26 mouse cellular contexts compared by ENCODE assay signal in genomic region chr17:27914742-27915141, GRCm38 (mm10). TPM values are rescaled to one million over a fixed set of nuclear protein-coding genes. Genes with fewer than 3 reads are reported as not detected.
A peak's percentile ranks its signal among the peaks of the same experiment; 100 is the strongest.
DNase-seq lines count a peak whose midpoint lies in the region; ATAC-seq and TF ChIP-seq lines count a peak whose summit lies in the region.
"Had no signal": no experiment of that assay in that cellular context is flagged by ENCODE, and none has a peak within 500 bp of the region (broad histone marks: within the 10 kb centered on the region; RNA-seq: fewer than 3 reads in every experiment).

No protein-coding gene starts in this region.

- H3K4me2 ChIP-seq in intestine, embryonic 15.5 days (replicated peaks): no peak overlapping the region
- peak overlapping the region; percentile 38; the same call in 1 of the 2 replicates for H3K4me2 ChIP-seq in intestine, postnatal 0 days (replicated peaks; ENCODE audit: low read depth)
- H3K4me2 ChIP-seq in forebrain, postnatal 0 days (ENCODE audit: low read depth): no peak overlapping the region
- H3K4me2 ChIP-seq: embryonic facial prominence, embryonic 13.5 days; embryonic facial prominence, embryonic 15.5 days; forebrain, embryonic 12.5 days had no signal

- H3K27ac ChIP-seq in intestine, embryonic 15.5 days: no peak overlapping the region
- H3K27ac ChIP-seq in intestine, postnatal 0 days (ENCODE audit: low read depth, low read length): no peak overlapping the region
- no peak overlapping the region for H3K27ac ChIP-seq in forebrain, postnatal 0 days (ENCODE audit: low read depth, low read length)
- H3K27ac ChIP-seq: embryonic facial prominence, embryonic 13.5 days; embryonic facial prominence, embryonic 15.5 days; forebrain, embryonic 10.5 days; forebrain, embryonic 12.5 days had no signal

- no peaks in the 10 kb centered on the region for H3K9me3 ChIP-seq in intestine, embryonic 15.5 days
- H3K9me3 ChIP-seq in intestine, postnatal 0 days (ENCODE audit: control insufficient read depth): no peaks in the 10 kb centered on the region
- H3K9me3 ChIP-seq in forebrain, postnatal 0 days (ENCODE audit: low read length): no peaks in the 10 kb centered on the region
- H3K9me3 ChIP-seq: embryonic facial prominence, embryonic 13.5 days; embryonic facial prominence, embryonic 15.5 days; forebrain, embryonic 10.5 days; forebrain, embryonic 12.5 days; G1E had no signal

- WGBS in intestine, embryonic 15.5 days: 47% methylated on average over 4 of the region's 4 CpGs
- WGBS in intestine, postnatal 0 days: 40% methylated on average over 4 of the region's 4 CpGs
- 90% methylated on average over 4 of the region's 4 CpGs for WGBS in forebrain, postnatal 0 days

- H3K27me3 ChIP-seq in intestine, embryonic 15.5 days (replicated peaks): no peaks in the 10 kb centered on the region
- no peaks in the 10 kb centered on the region for H3K27me3 ChIP-seq in intestine, postnatal 0 days (replicated peaks; ENCODE audit: control insufficient read depth, insufficient read depth, low read length)
- H3K27me3 ChIP-seq in forebrain, postnatal 0 days (ENCODE audit: insufficient read depth, low read length): no peaks in the 10 kb centered on the region
- H3K27me3 ChIP-seq: CH12.LX; embryonic facial prominence, embryonic 13.5 days; embryonic facial prominence, embryonic 15.5 days; forebrain, embryonic 12.5 days had no signal

- H3K4me3 ChIP-seq in intestine, embryonic 15.5 days (replicated peaks): no peak overlapping the region
- H3K4me3 ChIP-seq in intestine, postnatal 0 days (ENCODE audit: low read depth, low read length): no peak overlapping the region
- H3K4me3 ChIP-seq in forebrain, postnatal 0 days (ENCODE audit: low read depth, low read length): no peak overlapping the region
- H3K4me3 ChIP-seq: embryonic facial prominence, embryonic 13.5 days; embryonic facial prominence, embryonic 15.5 days; erythroblast, embryonic 14.5 days; forebrain, embryonic 10.5 days; forebrain, embryonic 12.5 days had no signal

- no peak for TF ChIP-seq CTCF in intestine, postnatal 0 days (IDR thresholded peaks at IDR 0.05; ENCODE audit: low read depth)
- no peak for TF ChIP-seq CTCF in forebrain, postnatal 0 days (IDR thresholded peaks at IDR 0.05; ENCODE audit: low read depth)

- no peak for DNase-seq in ovary, adult 18-20 months (ENCODE audit: low spot score)
- DNase-seq in forebrain, postnatal 0 days: no peak
- DNase-seq in ovary, postnatal 14 days (ENCODE audit: low spot score): no peak
- DNase-seq: adrenal gland, adult 2 months; adrenal gland, postnatal 10 days; adrenal gland, postnatal 25 days; B cell, adult 2 months; cerebellum, adult 11 months; cerebellum, adult 18-20 months; cerebellum, adult 8-10 months; cerebellum, adult 9-11 months; cerebellum, postnatal 14 days; cerebellum, postnatal 36 days; embryo, embryonic 11 days had no signal

- ATAC-seq in intestine, embryonic 15.5 days: peak; percentile 50
- ATAC-seq in intestine, postnatal 0 days: peak; percentile 66
- no peak for ATAC-seq in forebrain, postnatal 0 days
- ATAC-seq: CD4-positive, CD25-positive, alpha-beta regulatory T cell, adult 4 months; forebrain, embryonic 14.5 days; forebrain, embryonic 16.5 days had no signal

- no peaks in the 10 kb centered on the region for H3K36me3 ChIP-seq in intestine, embryonic 15.5 days
- no peaks in the 10 kb centered on the region for H3K36me3 ChIP-seq in intestine, postnatal 0 days (ENCODE audit: control insufficient read depth, insufficient read depth)
- H3K36me3 ChIP-seq in forebrain, postnatal 0 days (ENCODE audit: insufficient read depth): peaks cover 6% of the 10 kb centered on the region; the same call in 1 of the 2 replicates
- H3K36me3 ChIP-seq: embryonic facial prominence, embryonic 13.5 days had no signal

- peaks cover 11% of the 10 kb centered on the region for H3K4me1 ChIP-seq in intestine, embryonic 15.5 days (replicated peaks)
- 0 out of 2 replicates have a peak, but pooled peaks cover 4% of the 10 kb centered on the region for H3K4me1 ChIP-seq in intestine, postnatal 0 days (replicated peaks; ENCODE audit: control insufficient read depth, insufficient read depth, low read length)
- H3K4me1 ChIP-seq in forebrain, postnatal 0 days (ENCODE audit: insufficient read depth): 0 out of 2 replicates have a peak, but pooled peaks cover 10% of the 10 kb centered on the region

- no peak overlapping the region for H3K9ac ChIP-seq in intestine, embryonic 15.5 days
- no peak overlapping the region for H3K9ac ChIP-seq in intestine, postnatal 0 days (ENCODE audit: low read depth, low read length)
- H3K9ac ChIP-seq in forebrain, postnatal 0 days: no peak overlapping the region
- H3K9ac ChIP-seq: embryonic facial prominence, embryonic 13.5 days; embryonic facial prominence, embryonic 15.5 days; forebrain, embryonic 12.5 days had no signal

RNA-seq across cellular contexts. Expression of gene Taf11, which starts 5.1 kb away (rescaled TPM):
- 54.0 and 54.4 TPM in 2 replicates for polyA plus RNA-seq in intestine, embryonic 15.5 days (2015; fragmentation: Nextera tagmentation; extraction: Ambion mirVana)
- 26.1 and 28.6 TPM in 2 replicates for polyA plus RNA-seq in intestine, postnatal 0 days (2015; fragmentation: Nextera tagmentation; extraction: Ambion mirVana)
- 22.9 and 23.9 TPM in 2 replicates for total RNA-seq in forebrain, postnatal 0 days (2014; rRNA removed)
- 53.1 and 60.6 TPM in 2 replicates for polyA plus RNA-seq in forebrain, postnatal 0 days (2015; fragmentation: Nextera tagmentation; extraction: Ambion mirVana)

RNA-seq across cellular contexts. Expression of gene Anks1, which starts 5.6 kb away (rescaled TPM):
- polyA plus RNA-seq in intestine, embryonic 15.5 days (2015; fragmentation: Nextera tagmentation; extraction: Ambion mirVana): 12.5 and 13.3 TPM in 2 replicates
- 9.8 and 10.0 TPM in 2 replicates for polyA plus RNA-seq in intestine, postnatal 0 days (2015; fragmentation: Nextera tagmentation; extraction: Ambion mirVana)
- total RNA-seq in forebrain, postnatal 0 days (2014; rRNA removed): 45.0 and 67.4 TPM in 2 replicates
- 16.8 and 21.1 TPM in 2 replicates for polyA plus RNA-seq in forebrain, postnatal 0 days (2015; fragmentation: Nextera tagmentation; extraction: Ambion mirVana)

RNA-seq across cellular contexts. Expression of gene Uhrf1bp1, which starts 58.5 kb away (rescaled TPM):
- 3.9 and 4.1 TPM in 2 replicates for polyA plus RNA-seq in intestine, embryonic 15.5 days (2015; fragmentation: Nextera tagmentation; extraction: Ambion mirVana)
- polyA plus RNA-seq in intestine, postnatal 0 days (2015; fragmentation: Nextera tagmentation; extraction: Ambion mirVana): 1.4 and 1.6 TPM in 2 replicates
- total RNA-seq in forebrain, postnatal 0 days (2014; rRNA removed): 9.8 and 13.6 TPM in 2 replicates
- 2.1 and 2.6 TPM in 2 replicates for polyA plus RNA-seq in forebrain, postnatal 0 days (2015; fragmentation: Nextera tagmentation; extraction: Ambion mirVana)
